Mouse (Mus musculus) cerebellum, adult 18-20 months (tissue): Measurements from ENCODE around the gene Ovol1.

Experiments used
- DNase-seq, 2 experiments: peaks; one replicate each; pipeline ENCODE4 v3.0.0; 2021

Ovol1 gene

GRCm38 (mm10) chr19:5560457-5561041, at the start of gene Ovol1:
Gene Ovol1, minus strand, starts transcription at chr19:5560646.
- peak in 1 of 2 experiments; percentile 3 for DNase-seq

- peak; percentile 92 to 94 for DNase-seq
These were observed 49.3 kb upstream of the Ovol1 start, which contains the start of gene Kat5 for GRCm38 (mm10) chr19:5609547-5610404. Gene Kat5, minus strand, starts transcription at chr19:5610237.

- no peak for DNase-seq
These were observed 48.7 kb upstream of the Ovol1 start for GRCm38 (mm10) chr19:5609171-5609546.

- DNase-seq = peak in 1 of 2 experiments; percentile 27
These were observed 48.3 kb upstream of the Ovol1 start for GRCm38 (mm10) chr19:5608707-5609106.

- DNase-seq = no peak
These were observed 47.4 kb upstream of the Ovol1 start for GRCm38 (mm10) chr19:5607705-5608410.

- DNase-seq = no peak
These were observed 45.8 kb upstream of the Ovol1 start for GRCm38 (mm10) chr19:5606196-5606595.

- no peak for DNase-seq
These were observed 44.7 kb upstream of the Ovol1 start for GRCm38 (mm10) chr19:5605126-5605525.

- DNase-seq = no peak
These were observed 43.2 kb upstream of the Ovol1 start for GRCm38 (mm10) chr19:5603664-5604063.

- peak; percentile 81 to 87 for DNase-seq
These were observed 41.5 kb upstream of the Ovol1 start, which contains the start of gene Rnaseh2c for GRCm38 (mm10) chr19:5601752-5602541. Gene Rnaseh2c, plus strand, starts transcription at chr19:5601873.

- DNase-seq = no peak
These were observed 38.8 kb upstream of the Ovol1 start for GRCm38 (mm10) chr19:5599224-5599623.

GRCm38 (mm10) chr19:5591888-5592287, 31.4 kb upstream of the Ovol1 start:
- no peak for DNase-seq

GRCm38 (mm10) chr19:5589159-5589558, 28.7 kb upstream of the Ovol1 start:
- DNase-seq = no peak

- no peak for DNase-seq
These were observed 21.5 kb upstream of the Ovol1 start for GRCm38 (mm10) chr19:5581995-5582394.

- DNase-seq = no peak
These were observed 20.3 kb upstream of the Ovol1 start for GRCm38 (mm10) chr19:5580776-5581175.

GRCm38 (mm10) chr19:5579971-5580370, 19.5 kb upstream of the Ovol1 start:
- no peak for DNase-seq

- DNase-seq = no peak
These were observed 14.9 kb upstream of the Ovol1 start for GRCm38 (mm10) chr19:5575336-5575735.

- no peak for DNase-seq
These were observed 12.1 kb upstream of the Ovol1 start for GRCm38 (mm10) chr19:5572331-5573125.

GRCm38 (mm10) chr19:5571831-5572230, 11.4 kb upstream of the Ovol1 start:
- no peak for DNase-seq

- peak in 1 of 2 experiments; percentile 10 for DNase-seq
These were observed 10.2 kb upstream of the Ovol1 start for GRCm38 (mm10) chr19:5570353-5571246.

- DNase-seq = peak in 1 of 2 experiments; percentile 6
These were observed 9.1 kb upstream of the Ovol1 start for GRCm38 (mm10) chr19:5569521-5569920.
